Mouse (Mus musculus) ES-E14 (cell line): ENCODE measurements around the gene Apba2. TPM values are rescaled to one million over a fixed set of nuclear protein-coding genes. Genes with fewer than 3 reads are reported as not detected.

Experiments used
- DNase-seq: peaks from one replicate; pipeline ENCODE4 v3.0.0-alpha.2; 2013; ENCODE audit warnings: low read depth, low spot score
- H3K27ac ChIP-seq: 2 replicates; pipeline ENCODE4 v1.5.1; 2012; ENCODE audit warnings: low read depth, mild to moderate bottlenecking, low read length, moderate library complexity, mixed read lengths; ENCODE audit not compliant: poor library complexity, insufficient read depth, severe bottlenecking
- H3K36me3 ChIP-seq: 2 replicates; pipeline ENCODE4 v1.6.1; 2012; ENCODE audit warnings: mild to moderate bottlenecking, low read length, moderate library complexity, mixed read lengths; ENCODE audit not compliant: control insufficient read depth, poor library complexity, insufficient read depth, severe bottlenecking
- H3K4me1 ChIP-seq, 2 experiments: fragments of 150-350 bp in 1 of 2; sonication (generic) in 1 of 2; 2 replicates each; pipeline ENCODE4 v1.6.1; 2012; ENCODE audit warnings: low read length in 2 of 2, mild to moderate bottlenecking in 1 of 2, mixed read lengths in 1 of 2; ENCODE audit not compliant: control insufficient read depth in 2 of 2, insufficient read depth in 2 of 2, poor library complexity in 1 of 2
- H3K4me3 ChIP-seq, 2 experiments: fragments of 150-350 bp in 1 of 2; sonication (generic) in 1 of 2; 2 replicates each; pipeline ENCODE4 v1.5.1; 2012; ENCODE audit warnings: low read length in 2 of 2, low read depth in 1 of 2, mild to moderate bottlenecking in 1 of 2, mixed read lengths in 1 of 2; ENCODE audit not compliant: insufficient read depth in 1 of 2, poor library complexity in 1 of 2, severe bottlenecking in 1 of 2
- H3K9ac ChIP-seq: 2 replicates; pipeline ENCODE4 v1.6.1; 2012; ENCODE audit warnings: low read depth, mild to moderate bottlenecking, low read length, mixed read lengths; ENCODE audit not compliant: poor library complexity, insufficient read depth, severe bottlenecking
- H3K9me3 ChIP-seq: fragments of 150-350 bp; sonication (generic); 2 replicates; pipeline ENCODE4 v1.6.1; 2012; ENCODE audit warnings: low read depth, mild to moderate bottlenecking, low read length; ENCODE audit not compliant: control insufficient read depth, insufficient read depth
- CHD2 ChIP-seq: IDR thresholded peaks from 2 replicates; pipeline ENCODE4 v1.6.1; 2014; ENCODE audit warnings: mild to moderate bottlenecking, low read depth, low read length, inconsistent platforms
- HCFC1 ChIP-seq: IDR thresholded peaks from 2 replicates; pipeline ENCODE4 v1.6.1; 2012; ENCODE audit warnings: low read length, inconsistent platforms, borderline replicate concordance; ENCODE audit not compliant: insufficient read depth
- MAFK ChIP-seq: IDR thresholded peaks from 2 replicates; pipeline ENCODE4 v1.6.1; 2014; ENCODE audit warnings: mild to moderate bottlenecking, low read depth, low read length, inconsistent platforms; ENCODE audit not compliant: insufficient read depth
- ZC3H11A ChIP-seq: IDR thresholded peaks from 2 replicates; pipeline ENCODE4 v1.6.1; 2012; ENCODE audit warnings: low read depth, mild to moderate bottlenecking, inconsistent platforms, low read length, borderline replicate concordance
- ZNF384 ChIP-seq: IDR thresholded peaks from 2 replicates; pipeline ENCODE4 v1.6.1; 2012; ENCODE audit warnings: low read depth, low read length, inconsistent platforms
- in situ Hi-C, 2 experiments: fragments of 600-800 bp; cut with MboI; formaldehyde crosslinking; loops; one replicate each; pipeline ENCODE4 v1.15.1; 2025; ENCODE audit warnings: low sequenced_read_pairs in 2 of 2, inconsistent platforms in 1 of 2; ENCODE audit not compliant: unreplicated experiment in 2 of 2
- total RNA-seq: library from RNA; depleted of rRNA; stranded (reverse); fragments of 300-350 nt; gene quantifications from 2 replicates; pipeline ENCODE4 v1.2.3, GENCODE M21; 2012

Apba2 gene
- total RNA-seq, 1 experiment = 1.7 TPM

DNA sequence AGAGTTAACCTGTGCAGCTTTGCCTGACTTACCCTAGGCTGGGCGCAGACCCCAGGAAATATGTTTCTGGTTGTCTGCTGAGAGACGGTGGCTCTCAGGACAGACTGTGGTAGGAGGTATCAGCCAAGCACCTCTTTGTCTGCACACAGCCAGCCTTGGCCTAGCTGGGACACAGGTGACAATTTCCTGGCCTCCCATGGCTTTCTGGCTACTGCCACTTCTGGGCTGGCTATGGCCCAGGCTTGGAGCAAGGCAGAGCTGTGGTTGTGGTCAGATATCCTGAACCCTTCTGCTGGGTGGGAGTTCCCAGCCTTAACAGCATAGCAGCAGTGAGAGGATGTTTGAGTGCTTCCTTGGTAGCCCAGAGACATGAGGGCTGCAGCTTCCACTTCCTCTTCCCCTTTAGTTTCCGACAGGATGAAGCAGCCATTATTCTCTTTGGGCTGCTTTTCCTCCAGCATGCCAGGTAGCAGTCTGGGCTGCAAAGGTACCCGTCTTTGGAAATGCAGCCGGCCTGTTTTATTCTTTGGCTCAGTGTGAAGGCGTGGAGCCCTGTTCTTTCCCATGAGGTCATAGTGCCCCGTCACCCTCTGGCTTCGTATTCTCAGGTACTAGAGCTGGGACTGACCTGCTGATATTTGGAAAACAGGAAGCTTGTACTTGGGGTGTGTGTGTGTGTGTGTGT lies 9.2 kb downstream of the Apba2 start:
- in situ Hi-C loops = no loop called here
- Histone ChIP-seq H3K4me3 (no peak overlapping the region), H3K27ac (no peak overlapping the region), H3K36me3 (no peaks in the 10 kb centered on the region), H3K4me1 (no peaks in the 10 kb centered on the region), H3K9me3 (no peaks in the 10 kb centered on the region), H3K9ac (no peak overlapping the region)
- no peak for DNase-seq
- TF ChIP-seq MAFK = no peak
- TF ChIP-seq CHD2 = no peak
- no peak for TF ChIP-seq HCFC1
- no peak for TF ChIP-seq ZC3H11A
- no peak for TF ChIP-seq ZNF384

- Histone ChIP-seq H3K27ac (no peak overlapping the region), H3K4me1 (no peaks in the 10 kb centered on the region), H3K9me3 (no peaks in the 10 kb centered on the region), H3K36me3 (no peaks in the 10 kb centered on the region), H3K9ac (no peak overlapping the region), H3K4me3 (no peak overlapping the region)
- TF ChIP-seq MAFK = no peak
- TF ChIP-seq CHD2 = no peak
- TF ChIP-seq HCFC1 = no peak
- TF ChIP-seq ZC3H11A = no peak
- no peak for TF ChIP-seq ZNF384
- no peak for DNase-seq
- in situ Hi-C loops = no loop called here
These were observed 12.1 kb downstream of the Apba2 start for GRCm38 (mm10) chr7:64513621-64514020.

DNA sequence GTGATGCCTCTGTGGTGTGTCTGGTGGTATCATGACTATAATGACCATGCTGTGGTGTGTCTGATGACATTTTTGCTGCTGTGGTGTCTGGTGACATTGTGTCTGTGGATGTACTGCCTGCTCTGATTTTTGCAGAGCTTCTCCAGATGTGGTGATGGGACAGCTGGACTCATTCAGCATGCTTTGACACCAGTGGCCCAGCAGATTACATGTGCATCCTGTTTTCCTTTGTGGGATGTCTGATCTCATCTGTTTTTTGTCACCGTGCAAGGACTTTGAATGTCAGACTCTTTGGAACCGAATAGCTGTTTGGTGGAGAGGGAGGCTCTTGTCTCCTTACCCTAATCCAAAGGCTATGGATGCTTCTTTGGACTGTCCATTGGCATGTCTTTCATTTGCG lies 13.8 kb downstream of the Apba2 start:
- H3K36me3 ChIP-seq = no peaks in the 10 kb centered on the region
- H3K4me1 ChIP-seq = no peaks in the 10 kb centered on the region
- no peak overlapping the region for H3K27ac ChIP-seq
- no peak overlapping the region for H3K9ac ChIP-seq
- in situ Hi-C loops = no loop called here
- DNase-seq = no peak
- TF ChIP-seq ZC3H11A (no peak), CHD2 (no peak), HCFC1 (no peak), ZNF384 (no peak)
- H3K4me3 ChIP-seq = no peak overlapping the region
- H3K9me3 ChIP-seq = no peaks in the 10 kb centered on the region

DNA sequence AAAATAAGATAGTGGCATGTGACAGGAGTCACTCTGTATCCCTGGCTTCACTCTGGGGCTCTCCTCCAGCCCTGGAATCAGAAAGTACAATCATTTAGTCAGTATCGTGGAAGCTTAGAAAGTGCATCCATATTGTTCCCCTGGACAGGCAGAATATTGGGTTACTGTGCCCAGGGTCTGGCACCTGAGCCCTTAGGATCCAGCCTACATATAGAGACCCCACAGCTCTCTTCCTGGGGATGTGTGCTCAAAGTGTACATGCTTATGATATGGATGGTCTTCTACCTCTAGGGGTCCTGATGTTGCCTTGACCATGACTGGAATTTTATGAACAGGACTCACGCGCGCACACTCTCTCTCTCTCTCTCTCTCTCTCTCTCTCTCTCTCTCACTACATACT lies 14.4 kb downstream of the Apba2 start:
- no peak overlapping the region for H3K27ac ChIP-seq
- in situ Hi-C loops = no loop called here
- no peaks in the 10 kb centered on the region for H3K4me1 ChIP-seq
- DNase-seq = no peak
- H3K9me3 ChIP-seq = no peaks in the 10 kb centered on the region
- TF ChIP-seq ZNF384 (no peak), CHD2 (no peak), ZC3H11A (no peak), MAFK (no peak), HCFC1 (no peak)
- H3K4me3 ChIP-seq = no peak overlapping the region
- H3K36me3 ChIP-seq = no peaks in the 10 kb centered on the region
- no peak overlapping the region for H3K9ac ChIP-seq

- Histone ChIP-seq H3K9me3 (no peaks in the 10 kb centered on the region), H3K4me1 (no peaks in the 10 kb centered on the region), H3K27ac (no peak overlapping the region), H3K36me3 (no peaks in the 10 kb centered on the region), H3K4me3 (no peak overlapping the region), H3K9ac (no peak overlapping the region)
- DNase-seq = no peak
- in situ Hi-C loops = no loop called here
- no peak for TF ChIP-seq MAFK
- no peak for TF ChIP-seq CHD2
- TF ChIP-seq ZNF384 = no peak
- no peak for TF ChIP-seq HCFC1
- TF ChIP-seq ZC3H11A = no peak
These were observed 17.6 kb downstream of the Apba2 start for GRCm38 (mm10) chr7:64519091-64519490.
